Mouse (Mus musculus) right cerebral cortex, postnatal 36 days (tissue): ENCODE measurements at regions not wholly inside any gene's neighbourhood (a gene's known extent, or its start where the extent isn't known, plus 50 kb on each side); places are given as distances from the start of the nearest gene placed in this dataset.
A peak's percentile ranks its signal among the peaks of the same experiment; 100 is the strongest.

ENCODE experiments used
- DNase-seq, 2 experiments: peaks; one replicate each; pipeline ENCODE4 v3.0.0; 2022; ENCODE audit warnings: low spot score in 2 of 2, mixed read lengths in 1 of 2

DNA sequence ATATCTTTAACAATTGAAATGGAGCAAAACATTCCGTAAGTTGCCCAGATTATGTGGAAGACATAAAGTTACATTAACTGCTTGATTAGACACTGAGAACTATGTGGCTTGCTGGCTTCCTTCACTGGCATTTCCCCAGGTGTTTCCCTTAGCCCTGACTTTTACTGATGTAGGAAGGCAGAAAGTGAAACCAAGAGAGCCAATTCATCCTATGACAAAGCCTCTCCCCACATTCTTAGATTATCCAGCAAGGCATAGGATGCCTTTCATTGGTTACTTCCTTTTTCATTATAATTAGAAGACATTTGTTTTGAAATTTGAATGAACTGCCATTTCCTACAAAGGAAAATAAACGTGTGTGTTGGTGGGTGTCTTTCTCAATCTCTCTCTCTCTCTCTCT lies 72.1 kb downstream of the Cdc42ep3 start:
- DNase-seq, result no peak

DNA sequence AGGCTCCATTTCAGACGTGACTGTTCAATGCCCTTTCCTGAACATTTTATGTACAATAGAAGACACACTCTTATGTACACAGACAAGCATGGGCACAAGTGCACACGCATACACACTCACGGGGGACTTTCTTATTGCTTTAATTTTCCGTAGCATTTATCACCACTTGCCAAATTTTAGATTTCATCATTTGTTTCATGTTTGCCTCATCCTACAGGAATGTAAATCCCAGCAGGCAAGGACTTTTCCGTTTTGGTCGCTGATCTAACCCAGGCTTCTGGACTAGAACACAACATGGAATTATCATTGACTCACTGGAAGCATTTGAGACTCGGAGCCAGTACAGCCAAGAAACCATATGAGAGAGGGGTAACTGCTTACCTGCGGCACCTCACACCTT lies 81.3 kb downstream of the Cdc42ep3 start:
- DNase-seq, result no peak

DNA sequence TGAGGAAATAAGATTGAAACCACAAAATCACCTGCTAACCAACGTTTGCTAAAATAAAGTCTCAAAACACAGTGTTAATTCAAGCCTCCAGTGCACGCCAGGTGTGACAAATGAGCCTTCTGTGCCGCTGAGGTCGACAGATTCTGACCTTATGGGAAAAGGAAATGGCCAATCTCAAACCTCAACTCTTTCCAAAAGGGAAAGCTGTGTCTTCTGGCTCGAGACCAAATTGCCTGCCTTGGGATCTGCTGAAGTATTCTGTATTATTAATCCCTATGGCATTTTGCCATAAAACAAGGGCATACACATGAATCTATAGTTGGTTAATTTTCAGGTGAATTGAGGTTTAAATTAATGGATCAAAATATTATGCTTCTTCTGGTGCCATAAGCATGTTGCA lies 95.2 kb downstream of the Cdc42ep3 start:
- DNase-seq, result no peak

DNA sequence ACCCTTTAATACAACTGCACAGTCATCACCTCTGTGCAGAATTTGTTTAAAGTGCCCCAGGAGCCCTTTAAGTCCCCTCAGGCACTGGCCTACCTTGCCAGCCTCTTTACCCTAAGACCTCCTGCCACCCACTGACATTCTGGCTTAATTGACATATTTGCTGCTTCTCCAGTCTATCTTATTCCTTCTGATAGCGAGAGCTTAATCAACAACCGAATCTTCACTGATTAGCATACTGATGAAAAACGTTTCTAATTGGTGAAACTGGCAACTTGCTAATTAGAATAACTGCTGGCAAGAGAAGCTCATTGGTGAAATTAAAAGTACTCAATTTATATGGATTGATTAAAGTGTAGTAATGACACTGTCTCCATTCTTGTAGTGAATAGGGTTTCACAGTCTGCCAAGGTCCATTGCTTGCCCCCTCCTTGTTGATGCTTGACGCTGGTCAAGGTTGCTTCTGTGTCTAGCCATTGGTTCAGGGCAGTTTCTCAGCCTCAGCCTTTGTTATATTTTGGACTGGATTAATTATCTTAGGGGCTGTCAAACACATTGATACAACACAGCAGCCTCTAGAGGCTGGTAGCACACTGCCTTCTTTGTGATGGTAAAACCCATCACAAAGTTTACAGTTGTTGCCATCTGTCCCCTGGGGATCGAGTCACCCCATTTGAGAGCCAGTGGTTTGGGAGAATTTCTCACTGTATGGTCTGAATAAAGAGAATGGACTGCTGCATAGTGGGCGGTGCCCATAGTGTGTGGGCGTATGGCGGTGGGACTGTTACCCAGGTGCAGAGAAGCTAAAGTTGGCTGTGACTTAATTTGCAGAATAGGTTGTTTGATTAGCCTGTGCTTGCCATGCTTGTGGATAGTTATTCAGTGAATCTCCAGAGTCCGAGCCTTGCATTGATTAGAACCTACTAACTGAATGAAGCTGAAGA lies 107.7 kb downstream of the Cdc42ep3 start:
- DNase-seq, result no peak

DNA sequence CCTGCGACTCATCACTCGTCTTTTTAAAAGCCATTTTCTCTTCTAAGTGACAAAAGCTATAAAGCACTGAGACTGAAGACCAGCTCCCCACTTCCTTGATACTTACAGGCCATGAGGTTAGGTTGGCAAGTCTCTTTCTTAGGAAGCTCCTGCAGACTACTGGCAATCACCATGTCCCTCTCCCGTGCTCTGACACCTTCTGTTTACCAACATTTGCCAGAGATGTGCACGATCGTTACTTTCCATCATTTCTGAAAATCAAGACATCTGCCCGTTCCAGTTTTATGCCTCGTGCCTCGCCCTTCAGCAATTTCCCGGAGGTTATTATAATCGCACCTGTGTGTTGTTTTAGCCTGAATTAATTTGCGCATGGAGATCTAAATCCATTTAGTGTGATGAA lies 110.8 kb downstream of the Cdc42ep3 start:
- no peak for DNase-seq

- no peak for DNase-seq
Observed at GRCm38 (mm10) chr17:79243426-79243825, 111.5 kb downstream of the Cdc42ep3 start.

- no peak for DNase-seq
Observed at GRCm38 (mm10) chr17:79241489-79241888, 113.4 kb downstream of the Cdc42ep3 start.

DNA sequence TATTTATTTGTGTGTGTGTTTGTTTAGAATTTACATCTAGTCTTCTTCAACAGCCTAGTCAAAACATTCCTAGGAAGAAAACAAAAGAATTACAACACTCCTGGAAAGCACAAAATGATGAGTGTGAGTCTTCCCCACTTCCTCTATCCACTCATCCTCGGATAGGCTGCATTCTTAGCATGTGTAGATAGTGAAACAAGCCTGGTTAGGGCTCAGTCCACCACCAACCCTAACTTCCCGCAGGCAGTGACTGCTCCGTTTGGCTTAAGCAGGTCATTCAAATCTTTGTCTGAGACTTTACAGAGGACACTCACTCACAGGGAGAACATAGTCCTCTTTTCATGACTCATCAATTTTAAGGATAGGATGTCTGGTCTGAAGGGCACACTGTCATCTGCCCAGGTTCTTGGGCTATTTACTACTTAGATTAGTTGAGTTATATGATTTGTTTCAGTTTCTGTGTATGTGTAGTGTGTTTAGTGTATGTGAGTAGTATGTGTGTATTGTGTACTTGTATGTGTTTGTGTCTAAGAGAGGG lies 118.6 kb downstream of the Cdc42ep3 start:
- DNase-seq, result no peak

GRCm38 (mm10) chr17:79230653-79231489 lies 124.0 kb downstream of the Cdc42ep3 start:
- peak; percentile 56 to 61 for DNase-seq

GRCm38 (mm10) chr17:79206563-79206962 lies 148.3 kb downstream of the Cdc42ep3 start:
- DNase-seq, result no peak

DNA sequence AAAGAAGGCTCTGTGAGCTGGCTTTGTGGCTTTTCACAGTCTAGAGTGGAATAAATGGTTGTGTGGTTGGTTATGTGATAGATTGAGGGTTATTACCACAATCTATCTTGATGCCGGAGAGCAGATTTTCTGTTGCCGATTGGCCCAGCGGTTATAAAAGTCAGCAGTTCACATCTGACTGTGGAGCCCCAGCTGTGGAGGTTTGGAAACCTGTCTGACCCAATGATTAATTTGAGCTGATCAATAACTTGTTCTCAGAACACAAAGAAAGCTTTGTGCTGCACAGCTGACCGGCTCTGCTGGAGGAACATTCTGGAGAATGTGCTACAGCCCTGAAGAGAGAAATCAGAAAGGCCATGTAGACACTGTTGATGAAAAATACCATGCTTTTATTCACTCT lies 148.8 kb downstream of the Cdc42ep3 start:
- no peak for DNase-seq

- no peak for DNase-seq
Observed at GRCm38 (mm10) chr17:79199814-79200491, 148.2 kb downstream of the Qpct start.

DNA sequence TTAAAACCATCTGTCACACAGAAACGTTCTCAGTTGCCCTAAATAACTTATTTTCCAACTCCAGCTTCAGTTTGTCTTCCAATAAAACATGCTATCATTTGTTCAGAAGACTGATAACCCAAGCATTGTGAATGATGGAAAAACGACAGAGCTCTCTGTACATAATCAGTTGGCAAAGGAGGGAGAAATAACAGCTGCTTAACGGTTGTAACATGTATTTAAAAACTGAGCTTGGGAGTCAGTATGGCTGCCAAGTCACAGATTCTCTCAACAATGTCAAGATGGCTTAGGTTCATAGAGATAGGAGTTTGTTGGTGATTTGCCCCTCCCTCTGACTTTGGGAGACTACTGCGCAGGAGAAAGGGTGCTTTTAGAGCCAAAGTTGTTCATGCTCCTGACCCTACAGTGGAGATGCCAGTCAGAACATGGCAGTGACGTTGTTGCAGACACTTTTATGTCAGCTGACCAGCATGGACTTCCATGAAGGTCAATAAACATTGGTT lies 140.2 kb downstream of the Qpct start:
- no peak for DNase-seq

GRCm38 (mm10) chr17:79188282-79188681 lies 136.6 kb downstream of the Qpct start:
- DNase-seq, result no peak

DNA sequence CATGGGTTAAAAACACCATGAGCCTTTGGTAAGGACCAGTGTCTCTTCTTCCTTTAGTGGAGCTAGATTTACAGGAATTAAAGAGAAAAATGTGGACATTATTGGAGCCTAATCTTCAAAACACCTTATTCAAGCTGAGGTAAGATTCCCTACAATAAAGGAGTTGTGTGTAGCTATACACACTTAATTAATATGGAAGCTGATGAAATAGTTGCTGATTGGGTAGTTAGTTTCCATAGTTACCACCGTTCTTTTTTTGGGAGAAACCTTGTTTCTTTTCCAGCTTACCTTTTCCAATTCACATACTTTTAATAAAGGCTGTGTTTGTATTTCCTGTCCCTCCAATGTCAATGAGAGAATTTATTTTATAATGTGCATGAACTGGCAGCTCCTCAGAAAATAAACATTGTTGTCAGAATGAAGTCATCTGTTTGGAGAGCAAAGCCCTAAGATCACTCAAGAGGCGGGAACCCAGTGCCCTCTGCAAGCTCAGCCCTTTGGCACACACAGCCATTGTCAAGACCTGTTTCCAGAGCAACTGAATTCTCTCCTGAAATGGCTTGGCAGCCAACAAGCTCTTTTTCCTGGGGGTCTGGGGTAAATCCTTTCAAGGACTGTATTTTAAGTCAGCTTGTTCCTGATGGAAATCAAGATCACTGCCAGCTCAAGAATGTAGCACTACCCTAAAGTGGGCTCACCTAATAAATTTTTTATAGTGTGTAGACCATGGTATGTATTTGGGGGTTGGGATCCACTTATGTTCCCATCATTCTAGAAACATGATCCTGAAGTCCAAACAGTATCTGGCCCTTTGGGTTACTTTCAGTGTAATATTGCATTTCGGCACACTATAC lies 128.8 kb downstream of the Qpct start:
- no peak for DNase-seq

DNA sequence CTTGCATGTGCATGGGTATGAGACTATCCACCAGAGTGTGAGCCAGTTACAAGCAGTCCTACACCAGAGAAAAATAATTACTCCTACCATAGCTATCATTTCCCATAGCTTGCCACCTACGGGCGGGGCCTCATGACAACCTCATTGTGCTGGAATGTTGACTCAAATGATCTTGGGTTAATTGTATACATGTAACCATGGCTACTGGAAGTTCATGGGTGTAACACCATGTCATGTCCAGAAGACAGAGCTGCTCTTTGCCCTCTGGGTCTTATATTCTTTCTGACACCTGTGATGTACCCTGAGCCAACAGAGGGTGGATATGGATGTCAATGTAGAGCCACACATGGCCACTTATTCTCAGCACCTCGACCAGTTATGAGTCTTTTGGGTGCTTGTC lies 125.6 kb downstream of the Qpct start:
- DNase-seq, result no peak

GRCm38 (mm10) chr17:79176356-79176755 lies 124.7 kb downstream of the Qpct start:
- DNase-seq, result no peak

DNA sequence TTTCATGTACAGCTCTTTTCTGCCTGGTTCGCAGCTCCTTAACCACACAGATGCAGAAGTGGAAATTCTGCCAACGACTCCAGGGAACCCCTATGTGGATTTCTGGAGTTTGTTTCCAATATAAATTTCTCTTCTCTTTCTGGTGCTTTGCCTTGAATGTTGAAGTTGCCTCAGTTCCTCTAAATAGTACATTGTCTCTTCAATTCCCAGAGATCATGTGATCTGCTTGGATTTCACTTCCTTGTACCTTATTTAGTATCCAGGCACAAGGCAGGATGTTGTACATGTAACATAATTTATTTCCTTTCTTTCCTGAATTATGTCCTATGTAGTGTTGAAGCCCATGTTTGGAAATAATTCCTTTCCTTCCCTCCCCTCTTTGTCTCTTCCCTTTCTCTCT lies 123.7 kb downstream of the Qpct start:
- no peak for DNase-seq

DNA sequence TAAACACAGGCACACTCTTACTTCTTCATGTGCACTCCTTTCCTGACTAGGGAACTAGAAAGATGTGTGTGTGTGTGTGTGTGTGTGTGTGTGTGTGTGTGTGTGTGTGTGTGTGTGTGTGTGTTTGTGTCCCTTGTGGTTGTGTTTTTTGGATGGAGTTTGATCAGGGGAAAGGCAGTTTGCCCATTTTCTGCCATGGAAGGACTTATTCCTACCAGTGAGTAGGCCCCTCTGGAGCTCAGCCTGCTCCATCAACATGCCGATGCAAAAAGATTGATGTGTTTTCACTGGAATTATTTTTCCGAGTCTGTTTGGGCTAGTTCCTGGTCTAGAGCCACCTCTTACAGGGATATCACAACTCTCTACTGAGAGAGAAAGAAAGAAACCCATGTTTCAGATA lies 120.6 kb downstream of the Qpct start:
- DNase-seq, result no peak

- no peak for DNase-seq
Observed at GRCm38 (mm10) chr17:79170690-79171089, 119.0 kb downstream of the Qpct start.

DNA sequence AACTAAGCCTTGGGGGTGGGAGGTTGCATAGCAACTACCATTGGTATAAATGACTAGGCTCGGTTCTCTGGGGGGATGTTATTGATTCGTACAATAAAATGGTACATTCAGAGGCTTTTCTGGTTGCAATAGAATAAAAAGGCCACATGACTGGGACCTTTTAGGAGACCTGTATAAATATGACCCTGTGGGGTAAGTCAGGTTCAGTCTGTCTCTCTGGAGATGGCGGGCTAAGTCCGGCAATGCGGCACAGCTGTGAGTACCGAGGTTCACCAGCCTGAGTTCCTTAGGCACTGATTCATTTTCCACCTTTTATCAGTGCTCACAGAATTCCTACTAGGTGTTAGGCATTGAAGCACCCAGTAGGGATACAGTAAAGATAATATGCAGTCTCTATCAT lies 115.5 kb downstream of the Qpct start:
- DNase-seq, result no peak
